Mouse (Mus musculus) hindlimb bud, embryonic 11.5 days (tissue): ENCODE results near the gene Zfp970.
"Not testable (repeated sequence)": the region's sequence is repeated elsewhere in the genome, so short reads cannot be mapped to it uniquely, and the experiment has no call there.

Experiments
- DNase-seq: peaks from one replicate; pipeline ENCODE4 v3.0.0-alpha.2; 2012; ENCODE audit warnings: low read depth, low spot score; ENCODE audit errors: extremely low spot score

Gene Zfp970

GRCm38 (mm10) chr2:177464676-177465075 lies at the start of gene Zfp970:
Gene Zfp970 (plus strand): TSS chr2:177464733.
- not testable (repeated sequence) for DNase-seq

DNA sequence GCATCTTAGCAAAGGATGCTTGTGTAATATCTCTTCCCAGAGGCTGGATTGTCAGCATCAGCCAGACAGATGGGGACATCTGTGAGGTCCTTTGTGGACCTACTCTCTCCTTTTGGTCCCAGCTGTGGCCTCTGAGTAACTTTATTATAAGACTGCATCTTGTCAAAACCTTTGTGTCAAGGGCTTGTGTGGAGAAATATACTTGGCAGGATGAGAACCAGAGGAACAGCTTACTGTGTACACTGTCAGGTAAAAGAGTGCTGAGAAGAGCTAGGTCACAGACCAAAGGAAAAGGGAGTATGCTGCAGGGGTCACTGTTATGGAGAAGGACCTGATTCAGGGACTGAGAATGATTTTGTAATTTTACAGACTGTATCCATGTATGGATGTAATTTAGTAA lies 3.7 kb downstream of the Zfp970 start:
- not testable (repeated sequence) for DNase-seq

DNA sequence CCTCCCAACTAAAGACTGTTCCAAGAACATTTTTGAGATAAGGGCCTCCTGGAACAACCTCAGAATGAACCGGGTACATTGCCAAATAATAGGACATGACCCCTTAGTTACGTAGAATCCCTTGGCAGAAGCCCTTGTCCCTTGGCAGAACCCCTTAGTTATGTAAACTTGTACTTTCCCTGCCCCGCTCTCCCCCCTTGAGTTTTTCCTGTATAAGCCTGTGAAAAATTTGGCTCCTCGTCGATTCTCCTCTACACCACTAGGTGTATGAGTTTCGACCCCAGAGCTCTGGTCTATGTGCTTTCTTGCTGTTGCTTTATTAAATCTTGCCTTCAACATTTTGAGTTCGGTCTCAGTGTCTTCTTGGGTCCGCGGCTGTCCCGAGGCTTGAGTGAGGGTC lies 7.7 kb downstream of the Zfp970 start:
- DNase-seq: not testable (repeated sequence)

DNA sequence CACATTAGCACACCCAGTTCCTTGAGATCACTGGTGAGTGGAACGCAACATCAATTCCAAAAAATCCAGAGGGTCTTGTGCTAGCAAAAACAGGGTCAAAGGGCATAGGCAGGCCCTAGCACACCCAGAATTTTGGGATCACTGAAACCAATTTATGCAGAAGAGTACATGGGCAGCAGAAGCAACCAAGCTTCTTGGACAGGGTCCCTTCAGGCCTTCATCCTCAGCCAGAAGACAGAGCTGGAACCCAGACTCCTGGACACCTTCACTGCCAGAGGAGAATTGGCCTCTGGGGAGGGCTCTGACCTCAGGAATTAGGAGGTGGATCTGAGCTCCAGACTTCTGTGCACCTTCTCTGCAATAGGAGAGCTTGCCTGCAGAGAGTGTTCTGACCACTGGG lies 17.4 kb downstream of the Zfp970 start:
- not testable (repeated sequence) for DNase-seq

GRCm38 (mm10) chr2:177483238-177483948 lies 18.9 kb downstream of the Zfp970 start:
- not testable (repeated sequence) for DNase-seq

DNA sequence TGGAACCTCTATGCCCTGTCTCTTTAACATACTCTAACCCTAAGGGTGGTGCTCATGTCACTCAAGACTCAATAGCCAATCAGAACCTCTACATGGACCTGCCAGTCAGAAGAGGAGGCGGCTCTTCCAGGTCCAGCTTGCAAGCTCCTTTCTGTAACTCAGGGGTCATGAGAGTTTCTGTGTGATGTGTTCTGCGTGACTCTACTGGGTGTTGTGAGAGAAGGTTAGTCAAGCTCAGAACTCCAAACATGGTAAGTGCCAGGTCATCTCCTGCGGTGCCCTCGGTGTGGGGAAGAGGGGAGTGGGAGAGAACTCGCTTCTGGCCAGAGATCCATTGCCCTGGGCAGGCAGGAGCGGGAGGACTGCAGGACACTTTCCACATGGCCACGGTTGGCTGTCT lies 33.5 kb downstream of the Zfp970 start, which contains the start of gene Gm14403:
Gm14403 (plus strand) TSS at position 149 of the 400 bp plus-strand sequence.
- DNase-seq: not testable (repeated sequence)

DNA sequence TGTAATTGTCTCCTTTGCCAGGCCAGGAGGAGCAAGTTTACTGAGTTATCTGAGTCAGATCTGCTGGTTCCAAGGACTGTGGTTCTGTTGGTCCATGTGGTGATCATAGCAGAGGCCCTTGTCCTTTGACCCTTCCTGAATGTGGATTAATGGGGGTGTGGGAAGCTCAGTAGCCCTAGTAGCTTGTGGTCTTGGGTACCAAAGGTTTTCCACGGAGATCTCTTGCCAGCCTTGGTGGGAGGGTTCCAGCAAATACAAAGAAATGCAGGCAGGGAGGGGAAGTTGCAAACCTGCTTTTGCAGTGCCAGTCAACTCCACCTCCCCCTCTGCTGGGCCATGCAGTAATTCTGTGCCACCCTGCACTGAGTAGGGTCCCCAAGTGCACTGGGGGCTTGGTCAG lies 34.6 kb downstream of the Zfp970 start:
- not testable (repeated sequence) for DNase-seq

GRCm38 (mm10) chr2:177505211-177505719 lies 40.7 kb downstream of the Zfp970 start:
- not testable (repeated sequence) for DNase-seq

GRCm38 (mm10) chr2:177511381-177511780 lies 46.8 kb downstream of the Zfp970 start:
- not testable (repeated sequence) for DNase-seq

DNA sequence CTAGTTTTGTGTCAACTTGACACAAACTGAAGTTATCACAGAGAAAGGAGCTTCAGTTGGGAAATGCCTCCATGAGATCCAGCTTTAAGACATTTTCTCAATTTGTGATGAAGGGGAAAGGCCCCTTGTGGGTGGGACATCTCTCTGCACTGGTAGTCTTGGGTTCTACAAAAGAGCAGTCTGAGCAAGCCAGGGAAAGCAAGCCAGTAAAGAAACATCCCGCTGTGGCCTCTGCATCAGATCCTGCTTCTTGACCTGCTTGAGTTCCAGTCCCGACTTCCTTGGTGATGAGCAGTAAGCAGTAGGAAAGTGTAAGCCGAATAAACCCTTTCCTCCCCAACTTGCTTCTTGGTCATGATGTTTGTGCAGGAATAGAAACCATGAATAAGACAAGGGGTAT lies 47.4 kb downstream of the Zfp970 start:
- not testable (repeated sequence) for DNase-seq

- DNase-seq: not testable (repeated sequence)
These were observed 49.5 kb downstream of the Zfp970 start for GRCm38 (mm10) chr2:177513991-177514479.

DNA sequence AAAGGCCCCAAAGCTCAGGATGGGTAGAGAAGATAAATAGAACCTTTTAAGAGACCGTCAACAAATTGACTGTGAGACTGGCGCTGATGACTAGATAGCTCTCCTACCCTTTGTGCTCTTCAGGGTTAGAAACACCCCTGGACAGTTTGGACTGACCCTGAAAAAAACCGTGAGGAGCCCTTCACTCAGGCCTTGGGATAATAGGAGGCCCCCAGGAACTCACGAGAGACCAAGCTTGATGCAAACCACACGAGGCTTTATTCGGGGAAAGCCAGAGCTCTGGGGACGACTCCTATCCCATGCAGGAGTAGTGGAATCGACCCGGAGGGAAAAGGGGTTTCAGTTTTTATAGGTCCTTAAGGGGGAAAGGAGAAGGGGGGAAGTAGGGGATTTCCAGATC lies 53.2 kb downstream of the Zfp970 start:
- not testable (repeated sequence) for DNase-seq

DNA sequence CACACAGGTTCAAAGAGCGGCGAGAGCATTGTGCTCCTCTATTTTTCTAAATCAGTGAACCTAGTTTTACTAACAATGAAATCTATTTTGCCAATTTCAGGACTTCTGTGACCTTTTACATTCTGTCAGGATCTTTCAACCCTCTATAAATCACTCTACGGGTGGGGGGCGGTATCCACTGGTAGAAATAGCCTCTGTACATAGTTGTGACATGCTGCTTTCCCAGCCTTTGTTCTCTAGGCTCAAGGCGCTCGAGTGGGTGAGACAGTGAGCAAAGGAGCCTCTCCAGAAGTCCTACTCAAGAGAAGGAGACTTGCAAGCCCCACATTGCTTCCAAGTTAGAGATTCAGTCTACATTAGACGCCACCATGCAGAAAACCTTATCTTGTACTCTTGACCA lies 53.8 kb downstream of the Zfp970 start:
- not testable (repeated sequence) for DNase-seq

DNA sequence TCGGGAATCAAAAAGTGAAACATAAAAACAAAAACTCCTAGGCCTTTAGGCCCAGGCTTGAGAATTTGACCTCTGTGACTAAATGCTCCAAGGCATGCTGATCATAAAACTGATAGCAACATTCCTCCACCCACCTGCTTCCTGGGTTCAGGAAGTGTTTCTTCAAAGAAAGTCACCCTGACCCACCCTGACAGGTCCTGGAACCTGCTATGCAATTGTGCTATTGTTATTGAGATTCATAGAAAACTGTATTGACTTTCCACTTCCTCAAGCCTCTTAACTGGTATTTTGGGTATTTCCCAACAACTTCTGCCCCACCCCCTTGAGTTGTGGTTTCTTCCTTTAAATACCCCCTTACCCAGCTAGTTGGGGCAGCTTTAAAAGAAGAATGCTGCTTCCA lies 54.4 kb downstream of the Zfp970 start:
- DNase-seq: not testable (repeated sequence)

DNA sequence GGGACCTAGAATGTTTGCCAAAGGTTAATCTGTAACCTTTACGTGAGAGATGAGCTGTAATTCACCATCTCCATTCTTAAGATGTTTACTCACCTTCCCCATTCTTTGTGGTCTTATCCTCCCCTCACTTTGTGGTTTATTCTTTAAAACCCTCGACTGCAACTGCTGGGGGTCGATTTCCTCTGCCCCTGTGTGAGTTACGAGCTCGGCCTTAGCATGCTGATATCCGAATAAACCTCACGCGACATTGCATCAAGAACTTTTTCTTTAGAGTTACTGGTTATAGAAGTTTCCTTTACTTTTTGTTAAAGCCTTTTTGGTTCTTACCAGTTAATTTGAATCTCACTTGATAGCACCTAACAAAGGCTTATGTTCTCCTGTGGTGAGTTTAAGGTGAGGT lies 55.5 kb downstream of the Zfp970 start:
- DNase-seq: no peak

DNA sequence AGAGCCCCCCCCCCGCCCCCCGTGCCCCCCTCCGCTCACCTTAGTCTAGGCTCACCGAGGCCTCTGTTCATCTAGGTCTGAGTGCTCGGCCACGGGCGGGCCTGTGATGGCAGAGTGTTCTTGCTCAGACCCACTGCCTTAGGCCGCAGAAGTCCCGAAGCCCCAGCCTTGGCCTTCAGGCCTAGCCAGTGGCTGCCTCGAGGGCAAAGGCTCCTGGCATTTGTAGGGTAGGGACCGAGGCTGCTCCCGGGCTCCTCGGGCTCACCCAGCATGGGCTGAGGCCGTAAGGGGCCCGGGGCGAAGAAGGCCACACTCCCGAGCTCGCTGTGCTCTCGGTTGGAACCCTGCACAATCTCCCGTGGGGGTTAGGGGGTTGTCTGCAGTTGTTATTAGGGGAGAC lies 58.5 kb downstream of the Zfp970 start:
- no peak for DNase-seq

DNA sequence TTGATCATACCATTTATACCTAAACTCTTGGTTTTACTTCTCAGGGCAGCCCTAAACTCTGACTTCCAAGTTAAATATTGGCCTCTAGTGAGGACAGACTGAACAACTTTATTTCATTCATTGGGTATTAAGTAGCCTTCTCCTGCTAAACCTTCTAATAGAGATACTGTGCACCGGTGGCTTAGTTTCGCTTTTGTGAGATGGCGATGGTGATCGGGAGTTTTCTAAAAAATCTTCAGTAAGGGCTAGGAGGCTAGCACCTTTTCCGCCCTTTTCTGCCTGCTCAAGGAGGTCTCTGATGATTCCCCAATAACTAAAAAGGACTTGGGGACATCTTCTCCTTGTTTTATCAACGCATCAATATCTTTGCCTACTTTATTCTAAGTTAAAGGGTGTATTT lies 59.1 kb downstream of the Zfp970 start:
- DNase-seq: not testable (repeated sequence)

GRCm38 (mm10) chr2:177524171-177524570 lies 59.6 kb downstream of the Zfp970 start:
- not testable (repeated sequence) for DNase-seq
